Mouse (Mus musculus): ENCODE results near the gene Rbm42.

DNA sequence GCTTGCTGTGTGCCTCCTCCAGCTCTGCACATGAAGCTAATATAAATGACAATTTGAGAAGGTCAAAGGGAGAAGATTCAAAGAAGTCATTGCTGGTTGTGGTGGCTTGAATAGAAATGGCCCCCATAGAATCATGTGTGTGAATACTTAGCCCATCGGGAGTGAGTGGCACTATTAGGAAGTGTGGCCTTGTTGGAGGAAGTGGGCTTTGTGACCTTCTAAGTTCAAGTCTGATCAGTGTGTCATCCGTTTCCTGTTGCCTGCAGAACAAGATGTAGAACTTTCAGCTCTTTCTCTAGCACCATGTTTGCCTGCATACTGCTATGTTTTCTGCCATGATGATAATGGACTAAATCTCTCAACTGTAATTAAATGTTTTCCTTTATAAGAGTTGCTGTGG, 33.3 kb upstream of the Rbm42 start:
- no peak for TF ChIP-seq GATA1 (IDR thresholded peaks at IDR 0.05; ENCODE audit: low read length)
- TF ChIP-seq TAL1 (IDR thresholded peaks at IDR 0.05; ENCODE audit: low read length), result no peak
